Mouse (Mus musculus): ENCODE data around the gene Hsph1. TPM values are rescaled to one million over a fixed set of nuclear protein-coding genes. Genes with fewer than 3 reads are reported as not detected.
A peak's percentile ranks its signal among the peaks of the same experiment; 100 is the strongest.

Hsph1 gene
- polyA plus RNA-seq (2015; fragmentation: Nextera tagmentation; extraction: Ambion mirVana) = 108 and 109 TPM in 2 replicates

DNA sequence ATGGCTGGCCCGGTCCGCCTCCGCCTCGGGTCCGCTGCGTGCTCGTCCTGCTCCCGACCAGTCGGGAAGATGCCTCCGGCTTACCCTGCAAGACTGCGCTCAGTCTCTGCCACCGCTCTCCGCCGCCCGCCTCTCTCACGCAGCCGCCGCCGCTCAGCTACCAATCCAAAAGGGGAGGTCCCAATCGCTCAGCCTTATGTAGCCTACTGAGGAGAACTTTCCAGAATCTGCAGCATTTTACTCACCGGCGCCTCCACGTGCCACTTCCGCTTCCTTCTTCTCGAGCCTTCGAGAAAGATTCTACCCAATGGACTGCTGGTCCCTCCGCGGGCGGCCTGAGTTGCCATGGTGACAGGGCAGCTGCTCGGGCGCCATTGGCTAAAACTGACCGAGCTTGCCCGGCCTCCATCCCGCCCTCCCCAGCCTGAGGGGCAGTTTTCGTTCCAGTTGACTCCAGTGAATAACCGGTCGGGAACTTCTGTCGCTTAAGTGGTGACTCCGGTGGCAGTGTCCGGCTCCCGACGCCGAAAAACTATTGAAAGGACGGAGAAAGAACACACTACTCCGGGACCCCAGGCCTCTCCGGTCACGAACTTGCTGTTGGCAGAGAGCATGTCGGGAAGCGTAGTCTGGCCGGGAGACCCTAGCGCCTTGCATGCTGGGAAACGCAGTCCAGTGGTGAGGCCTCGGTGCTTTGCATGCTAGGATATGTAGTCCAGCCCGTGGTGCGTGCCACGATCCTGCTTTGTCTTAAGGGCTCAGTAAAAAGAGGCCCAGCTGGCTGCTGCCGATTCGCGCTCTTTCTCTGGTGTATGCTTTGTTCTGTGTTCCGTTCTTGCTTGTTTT, at the start of gene Hsph1:
Gene Hsph1 (minus strand): TSS at position 302 of the 846 bp plus-strand sequence.
- Histone ChIP-seq H3K27ac (peak within 1 kb of the TSS; percentile 87), H3K4me1 (peaks cover 30% of the 10 kb centered on the region), H3K4me3 (peak within 1 kb of the TSS; percentile 74), H3K9me3 (replicated peaks) (no peaks in the 10 kb centered on the region), H3K9ac (peak within 1 kb of the TSS; percentile 82), H3K27me3 (no peaks in the 10 kb centered on the region), H3K4me2 (peak within 1 kb of the TSS; percentile 92), H3K36me3 (ENCODE audit: poor library complexity, severe bottlenecking) (peaks cover 25% of the 10 kb centered on the region)
- ATAC-seq = peak; percentile 98
- WGBS = under 1% methylated on average over 56 of the region's 60 CpGs

GRCm38 (mm10) chr5:149680946-149681345, 44.8 kb upstream of the Hsph1 start:
- H3K27me3 ChIP-seq = no peaks in the 10 kb centered on the region
- no peak overlapping the region for H3K4me2 ChIP-seq
- no peak overlapping the region for H3K4me3 ChIP-seq
- H3K9me3 ChIP-seq (replicated peaks) = no peaks in the 10 kb centered on the region
- ATAC-seq = no peak
- H3K4me1 ChIP-seq = peaks cover 10% of the 10 kb centered on the region
- H3K9ac ChIP-seq = no peak overlapping the region
- no peaks in the 10 kb centered on the region for H3K36me3 ChIP-seq (ENCODE audit: poor library complexity, severe bottlenecking)
- WGBS = 87% methylated on average over 5 of the region's 5 CpGs
- no peak overlapping the region for H3K27ac ChIP-seq

GRCm38 (mm10) chr5:149679886-149680285, 43.7 kb upstream of the Hsph1 start:
- peak overlapping the region; percentile 15; the same call in 1 of the 2 replicates for H3K27ac ChIP-seq
- no peak for ATAC-seq
- H3K9ac ChIP-seq = peak overlapping the region; percentile 4; the same call in 1 of the 2 replicates
- 42% methylated on average over 7 of the region's 7 CpGs for WGBS
- H3K4me3 ChIP-seq = peak overlapping the region; percentile 74; the same call in 1 of the 2 replicates
- H3K4me1 ChIP-seq = peaks cover 10% of the 10 kb centered on the region
- no peaks in the 10 kb centered on the region for H3K27me3 ChIP-seq
- H3K36me3 ChIP-seq (ENCODE audit: poor library complexity, severe bottlenecking) = no peaks in the 10 kb centered on the region
- H3K4me2 ChIP-seq = peak overlapping the region; percentile 94
- H3K9me3 ChIP-seq (replicated peaks) = no peaks in the 10 kb centered on the region

GRCm38 (mm10) chr5:149679362-149679761, 43.2 kb upstream of the Hsph1 start:
- peak; percentile 19; the same call in 1 of the 2 replicates for ATAC-seq
- Histone ChIP-seq H3K4me2 (peak overlapping the region; percentile 94), H3K4me3 (peak overlapping the region; percentile 74), H3K36me3 (ENCODE audit: poor library complexity, severe bottlenecking) (no peaks in the 10 kb centered on the region), H3K27me3 (no peaks in the 10 kb centered on the region), H3K9me3 (replicated peaks) (no peaks in the 10 kb centered on the region), H3K4me1 (peaks cover 10% of the 10 kb centered on the region), H3K27ac (no peak overlapping the region), H3K9ac (peak overlapping the region; percentile 85)
- WGBS = 8% methylated on average over 12 of the region's 12 CpGs

DNA sequence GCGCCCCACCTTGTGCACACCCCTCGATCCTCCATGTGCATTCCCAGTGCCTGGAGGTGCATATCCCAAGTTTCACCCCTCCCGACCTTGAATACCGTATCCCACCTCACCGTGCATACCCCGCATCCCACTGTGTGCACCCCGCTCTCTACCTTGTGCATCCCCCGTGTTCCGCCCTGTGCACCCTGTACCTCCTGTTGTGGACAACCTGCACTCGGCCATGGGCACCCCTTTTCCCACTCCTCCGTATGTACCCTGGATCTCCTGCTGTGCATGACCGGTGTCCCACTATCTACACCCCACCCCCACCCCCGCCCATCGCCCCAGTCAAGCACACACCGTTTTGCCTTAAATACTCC, 42.8 kb upstream of the Hsph1 start:
- Histone ChIP-seq H3K27ac (no peak overlapping the region), H3K9me3 (replicated peaks) (no peaks in the 10 kb centered on the region), H3K4me2 (peak overlapping the region; percentile 94), H3K4me1 (peaks cover 10% of the 10 kb centered on the region), H3K4me3 (peak overlapping the region; percentile 74), H3K27me3 (no peaks in the 10 kb centered on the region), H3K36me3 (ENCODE audit: poor library complexity, severe bottlenecking) (no peaks in the 10 kb centered on the region), H3K9ac (peak overlapping the region; percentile 85)
- ATAC-seq = peak; percentile 54
- 1% methylated on average over 15 of the region's 15 CpGs for WGBS

DNA sequence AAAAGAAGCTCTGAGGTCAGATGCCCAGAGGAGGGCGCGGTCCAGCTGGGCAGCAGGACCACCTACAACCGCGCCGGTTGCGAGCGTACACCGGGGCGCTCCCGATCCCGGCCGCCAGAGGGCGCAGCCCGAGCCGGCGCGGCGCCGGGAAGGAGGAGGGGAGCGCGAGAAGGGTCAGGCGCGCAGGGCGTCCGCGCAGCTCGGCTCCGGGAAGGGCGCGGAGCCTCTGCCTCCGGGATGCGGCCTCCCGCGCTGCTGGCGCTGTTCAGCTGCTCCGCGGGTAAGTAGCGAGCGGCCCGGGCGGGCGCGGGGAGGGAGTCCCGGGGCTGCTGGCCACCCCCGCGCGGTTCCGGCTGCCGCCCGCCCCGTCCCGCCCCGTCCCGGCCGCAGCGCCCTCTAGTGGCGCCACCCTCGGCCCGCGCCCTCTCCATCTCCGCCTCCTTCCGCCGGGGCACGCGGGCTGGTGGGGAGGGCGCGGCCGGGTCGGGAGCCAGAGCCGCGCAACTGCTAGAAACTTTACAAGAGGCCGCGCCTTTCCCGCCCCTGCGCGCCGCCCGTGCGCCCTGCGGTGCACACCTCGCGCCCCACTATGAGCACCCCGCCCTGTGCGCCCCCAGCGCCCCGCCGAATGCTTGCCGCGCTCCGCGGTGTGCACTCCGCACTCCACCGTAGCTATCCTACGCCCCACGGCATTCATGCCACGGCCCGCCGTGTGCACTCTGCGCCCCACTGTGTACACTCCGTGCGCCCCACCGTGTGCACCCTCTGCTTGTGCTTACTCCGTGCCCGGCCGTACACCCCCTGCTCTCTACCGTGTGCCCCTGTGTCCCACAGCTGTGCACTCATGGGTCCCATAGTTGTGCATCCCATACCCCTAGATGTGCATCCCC, 42.2 kb upstream of the Hsph1 start, which contains the start of gene B3glct:
Gene B3glct (plus strand): TSS at position 131 of the 890 bp plus-strand sequence.
- H3K27me3 ChIP-seq = no peaks in the 10 kb centered on the region
- no peaks in the 10 kb centered on the region for H3K9me3 ChIP-seq (replicated peaks)
- peak; percentile 93 for ATAC-seq
- H3K4me3 ChIP-seq = peak within 1 kb of the TSS; percentile 74
- H3K27ac ChIP-seq = peak within 1 kb of the TSS; percentile 77
- peaks cover 10% of the 10 kb centered on the region for H3K4me1 ChIP-seq
- peak within 1 kb of the TSS; percentile 94 for H3K4me2 ChIP-seq
- no peaks in the 10 kb centered on the region for H3K36me3 ChIP-seq (ENCODE audit: poor library complexity, severe bottlenecking)
- under 1% methylated on average over 50 of the region's 106 CpGs for WGBS
- H3K9ac ChIP-seq = peak within 1 kb of the TSS; percentile 85

DNA sequence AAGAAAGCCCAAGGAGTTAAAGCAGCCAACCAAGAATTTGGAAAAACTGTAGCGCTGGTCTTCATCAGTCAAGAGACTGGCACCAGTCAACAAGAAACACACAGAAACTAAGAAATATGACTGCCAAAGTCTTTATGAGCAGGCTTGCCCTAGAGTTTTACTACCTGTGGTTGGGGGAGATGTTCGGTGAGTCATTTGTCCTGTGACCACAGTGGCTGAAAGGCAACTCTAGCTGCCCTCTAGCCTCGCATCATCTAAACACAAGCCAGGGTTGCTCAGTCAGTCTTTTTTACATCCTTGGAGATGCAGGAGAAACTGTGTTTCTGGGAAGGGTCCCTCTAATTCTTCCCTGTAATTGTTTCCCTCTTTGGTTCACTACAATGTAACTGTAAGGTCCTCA, 41.0 kb upstream of the Hsph1 start:
- H3K9ac ChIP-seq = no peak overlapping the region
- H3K4me1 ChIP-seq = peaks cover 10% of the 10 kb centered on the region
- no peak overlapping the region for H3K4me2 ChIP-seq
- H3K27me3 ChIP-seq = no peaks in the 10 kb centered on the region
- no peak overlapping the region for H3K4me3 ChIP-seq
- WGBS = 97% methylated on average over 3 of the region's 3 CpGs
- no peaks in the 10 kb centered on the region for H3K9me3 ChIP-seq (replicated peaks)
- no peak for ATAC-seq
- H3K36me3 ChIP-seq (ENCODE audit: poor library complexity, severe bottlenecking) = no peaks in the 10 kb centered on the region
- H3K27ac ChIP-seq = no peak overlapping the region

GRCm38 (mm10) chr5:149663417-149663816, 27.2 kb upstream of the Hsph1 start:
- no peaks in the 10 kb centered on the region for H3K27me3 ChIP-seq
- no peaks in the 10 kb centered on the region for H3K4me1 ChIP-seq
- 87% methylated on average over 5 of the region's 5 CpGs for WGBS
- H3K9ac ChIP-seq = no peak overlapping the region
- no peak overlapping the region for H3K27ac ChIP-seq
- H3K9me3 ChIP-seq (replicated peaks) = 0 out of 2 replicates have a peak, but pooled peaks cover 5% of the 10 kb centered on the region
- no peak overlapping the region for H3K4me2 ChIP-seq
- no peak overlapping the region for H3K4me3 ChIP-seq
- no peaks in the 10 kb centered on the region for H3K36me3 ChIP-seq (ENCODE audit: poor library complexity, severe bottlenecking)
- no peak for ATAC-seq

DNA sequence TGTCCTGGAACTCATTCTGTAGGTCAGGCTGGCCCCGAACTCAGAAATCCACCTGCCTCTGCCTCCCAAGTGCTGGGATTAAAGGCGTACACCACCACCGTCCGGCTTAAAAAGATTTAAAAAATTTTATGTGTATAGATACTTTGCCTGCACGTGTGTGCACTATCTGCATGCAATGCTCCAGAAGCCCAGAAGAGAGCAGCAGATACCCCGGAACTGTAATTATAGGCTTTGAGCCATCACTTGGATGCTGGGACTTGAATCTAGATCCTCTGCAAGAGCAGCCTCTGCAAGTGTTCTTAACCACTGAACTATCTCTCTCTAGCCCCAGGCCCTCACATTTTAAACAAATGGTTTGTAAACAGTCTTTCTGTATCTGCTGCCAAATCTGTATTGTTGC, 26.8 kb upstream of the Hsph1 start:
- no peaks in the 10 kb centered on the region for H3K36me3 ChIP-seq (ENCODE audit: poor library complexity, severe bottlenecking)
- H3K4me2 ChIP-seq = no peak overlapping the region
- no peak overlapping the region for H3K9ac ChIP-seq
- no peak overlapping the region for H3K4me3 ChIP-seq
- no peak overlapping the region for H3K27ac ChIP-seq
- 91% methylated on average over 6 of the region's 6 CpGs for WGBS
- no peak for ATAC-seq
- H3K9me3 ChIP-seq (replicated peaks) = 0 out of 2 replicates have a peak, but pooled peaks cover 5% of the 10 kb centered on the region
- H3K4me1 ChIP-seq = no peaks in the 10 kb centered on the region
- no peaks in the 10 kb centered on the region for H3K27me3 ChIP-seq

- H3K4me3 ChIP-seq = no peak overlapping the region
- H3K4me1 ChIP-seq = no peaks in the 10 kb centered on the region
- H3K27ac ChIP-seq = no peak overlapping the region
- 0 out of 2 replicates have a peak, but pooled peaks cover 5% of the 10 kb centered on the region for H3K9me3 ChIP-seq (replicated peaks)
- H3K36me3 ChIP-seq (ENCODE audit: poor library complexity, severe bottlenecking) = no peaks in the 10 kb centered on the region
- WGBS = 87% methylated on average over 6 of the region's 6 CpGs
- H3K9ac ChIP-seq = no peak overlapping the region
- no peak for ATAC-seq
- no peaks in the 10 kb centered on the region for H3K27me3 ChIP-seq
- no peak overlapping the region for H3K4me2 ChIP-seq
Observed at GRCm38 (mm10) chr5:149661428-149661827, 25.3 kb upstream of the Hsph1 start.

DNA sequence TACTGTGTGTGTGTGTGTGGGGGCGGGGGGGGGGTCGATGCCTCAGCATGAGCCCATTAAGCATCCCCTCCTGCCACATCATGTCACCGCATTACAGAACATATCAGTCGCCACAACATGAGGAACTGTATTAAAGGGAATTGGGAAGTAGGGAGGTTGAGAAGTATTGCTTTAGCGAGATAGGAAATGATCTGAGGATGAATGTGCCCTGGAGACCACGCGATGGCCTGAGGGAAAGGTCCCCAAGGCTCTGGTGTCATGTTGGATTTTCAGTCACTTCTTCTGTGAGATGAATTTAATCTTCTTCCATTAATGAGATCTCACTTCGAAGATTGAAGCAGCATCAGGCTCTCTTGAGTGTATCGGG, 23.2 kb upstream of the Hsph1 start:
- no peak for ATAC-seq
- H3K9ac ChIP-seq = no peak overlapping the region
- H3K4me1 ChIP-seq = no peaks in the 10 kb centered on the region
- no peak overlapping the region for H3K4me3 ChIP-seq
- H3K9me3 ChIP-seq (replicated peaks) = 0 out of 2 replicates have a peak, but pooled peaks cover 5% of the 10 kb centered on the region
- H3K27me3 ChIP-seq = no peaks in the 10 kb centered on the region
- H3K36me3 ChIP-seq (ENCODE audit: poor library complexity, severe bottlenecking) = no peaks in the 10 kb centered on the region
- H3K27ac ChIP-seq = no peak overlapping the region
- WGBS = 72% methylated on average over 9 of the region's 9 CpGs
- H3K4me2 ChIP-seq = no peak overlapping the region

Measured in forebrain, embryonic 13.5 days (tissue).